Mouse (Mus musculus) lung, adult 2 months (tissue): ENCODE results near the gene Nrxn3. TPM values are rescaled to one million over a fixed set of nuclear protein-coding genes. Genes with fewer than 3 reads are reported as not detected.

Experiments used
- DNase-seq: peaks from one replicate; pipeline ENCODE4 v3.0.0; 2022
- H3K4me1 ChIP-seq: fragments of 200-500 bp; 2 replicates; pipeline ENCODE4 v1.6.1; 2011; ENCODE audit warnings: low read length; ENCODE audit not compliant: control insufficient read depth, insufficient read depth
- H3K4me3 ChIP-seq: fragments of 200-500 bp; replicated peaks from 2 replicates; pipeline ENCODE3; 2011; ENCODE audit warnings: low read depth, mild to moderate bottlenecking, control low read depth, low read length; ENCODE audit errors: extremely low read depth
- CTCF ChIP-seq: fragments of 200-500 bp; IDR thresholded peaks from 2 replicates; pipeline ENCODE4 v1.5.1; 2011; ENCODE audit warnings: mild to moderate bottlenecking, low read length, control low read depth; ENCODE audit not compliant: insufficient read depth
- POLR2A ChIP-seq: fragments of 200-500 bp; IDR thresholded peaks from 2 replicates; pipeline ENCODE4 v1.6.1; 2011; ENCODE audit warnings: low read depth, mild to moderate bottlenecking, control low read depth, low read length, borderline replicate concordance; ENCODE audit errors: extremely low read depth
- WGBS: fragments of 180-500 bp; shearing (Covaris S2); methylation state at CpG from one replicate; pipeline ENCODE4 v1.1.7; 2018; 5-methylcytosine and 5-hydroxymethylcytosine counted together
- polyA plus RNA-seq: library from polyadenylated mRNA; depleted of rRNA; stranded (reverse); fragments of >200 nt; gene quantifications from 2 replicates; pipeline ENCODE4 v1.2.3, GENCODE M21; 2012

The Nrxn3 gene
- polyA plus RNA-seq, 1 experiment, result 0.30 TPM

DNA sequence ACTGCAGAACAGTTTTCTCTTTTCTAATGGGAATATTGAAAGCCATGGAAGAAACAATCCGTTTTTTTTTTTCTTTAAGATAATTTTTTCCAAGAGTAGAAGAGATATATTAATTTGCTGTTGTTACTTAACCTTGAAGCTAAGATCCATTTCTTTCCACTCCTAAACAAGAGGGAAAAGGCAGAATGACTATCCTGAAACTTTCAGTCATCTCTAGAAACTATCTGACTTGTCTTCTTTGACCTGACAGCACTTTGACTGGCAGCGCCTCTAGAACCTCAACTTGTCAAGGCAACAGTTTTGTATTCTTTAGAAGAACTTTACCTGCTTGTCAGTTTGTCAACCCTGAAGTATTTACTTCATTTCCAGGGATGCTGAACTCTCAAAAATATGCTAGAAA, 227.2 kb downstream of the Nrxn3 start:
- WGBS, result 81% methylated on average over 2 of the region's 2 CpGs
- no peak for TF ChIP-seq CTCF
- no peak for TF ChIP-seq POLR2A
- DNase-seq, result no peak
- Histone ChIP-seq H3K4me3 (no peak overlapping the region), H3K4me1 (no peaks in the 10 kb centered on the region)

DNA sequence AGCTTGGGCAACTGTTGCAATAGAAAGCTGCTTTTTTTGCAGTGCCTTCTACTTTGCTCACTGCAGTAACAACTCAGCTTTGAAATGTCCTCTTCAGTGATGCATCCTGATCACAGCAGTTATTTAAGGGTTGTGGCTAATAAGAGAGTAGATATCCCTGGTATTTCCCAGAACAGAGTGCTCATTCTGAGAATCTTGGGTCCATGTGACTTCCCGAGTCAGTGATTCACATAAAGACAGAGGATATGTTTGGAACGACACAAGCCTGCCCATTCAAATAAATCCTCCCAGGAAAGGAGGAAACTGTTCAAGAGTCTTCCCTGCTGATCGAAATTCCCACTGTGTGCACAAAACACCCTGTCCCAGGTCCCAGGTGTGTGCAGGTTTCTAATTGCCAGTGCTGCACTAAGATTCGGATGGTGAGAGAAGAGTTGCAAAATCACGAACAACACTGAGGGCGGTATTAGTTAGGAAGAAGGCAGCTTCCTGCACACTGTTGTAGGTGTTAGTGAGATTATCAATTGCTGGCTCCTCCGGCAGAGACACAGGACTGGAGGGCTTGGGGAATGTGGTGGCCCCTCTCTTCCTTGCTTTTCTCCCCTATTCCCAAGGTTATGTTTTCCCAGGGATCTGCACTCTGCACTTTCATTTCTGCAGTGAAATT, 230.4 kb downstream of the Nrxn3 start:
- no peak for TF ChIP-seq POLR2A
- DNase-seq, result no peak
- H3K4me3 ChIP-seq, result no peak overlapping the region
- H3K4me1 ChIP-seq, result no peaks in the 10 kb centered on the region
- WGBS, result 45% methylated on average over 7 of the region's 7 CpGs

DNA sequence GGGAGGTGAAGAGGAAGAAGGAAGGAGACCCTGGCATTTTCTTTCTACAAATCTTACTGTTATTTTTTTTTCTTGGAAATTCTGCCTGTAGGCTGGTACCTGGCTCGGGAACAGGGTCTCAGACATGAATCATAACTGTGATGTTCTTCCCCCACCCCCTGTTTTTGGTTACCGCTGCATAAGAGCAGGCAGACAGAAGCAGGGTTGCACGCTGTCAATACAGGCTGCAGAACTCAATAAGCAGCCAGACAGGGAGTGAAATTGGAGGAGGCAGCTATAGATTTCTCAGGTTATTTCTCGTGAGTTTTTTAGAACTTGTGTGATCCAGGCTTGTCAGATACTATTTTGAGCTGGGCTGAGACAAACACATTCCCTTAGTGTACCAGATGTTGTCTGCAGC, 231.1 kb downstream of the Nrxn3 start:
- Histone ChIP-seq H3K4me1 (no peaks in the 10 kb centered on the region), H3K4me3 (no peak overlapping the region)
- TF ChIP-seq POLR2A (no peak), CTCF (no peak)
- no peak for DNase-seq
- 60% methylated on average over 4 of the region's 4 CpGs for WGBS

DNA sequence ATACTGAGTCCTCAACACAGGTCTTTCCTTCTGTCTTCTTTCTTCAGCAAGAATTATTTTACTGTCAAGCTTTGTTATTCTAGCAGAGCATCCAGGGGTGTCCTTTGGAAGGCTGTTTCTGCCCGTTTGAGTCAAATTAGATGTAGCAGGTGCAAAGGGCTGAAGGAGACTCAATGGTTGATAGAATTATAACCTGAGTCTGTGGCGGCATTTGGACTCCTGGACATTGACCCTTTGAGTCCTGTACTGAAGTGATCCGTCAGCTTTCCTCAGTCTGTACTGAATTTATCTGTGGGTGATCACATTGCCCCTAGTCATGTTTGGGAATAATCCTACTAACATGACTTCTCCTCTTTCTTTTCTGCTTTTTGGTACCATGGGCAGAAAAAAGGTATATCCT, 234.8 kb downstream of the Nrxn3 start:
- TF ChIP-seq POLR2A (no peak), CTCF (no peak)
- Histone ChIP-seq H3K4me3 (no peak overlapping the region), H3K4me1 (no peaks in the 10 kb centered on the region)
- DNase-seq, result no peak
- 71% methylated on average over 3 of the region's 3 CpGs for WGBS

DNA sequence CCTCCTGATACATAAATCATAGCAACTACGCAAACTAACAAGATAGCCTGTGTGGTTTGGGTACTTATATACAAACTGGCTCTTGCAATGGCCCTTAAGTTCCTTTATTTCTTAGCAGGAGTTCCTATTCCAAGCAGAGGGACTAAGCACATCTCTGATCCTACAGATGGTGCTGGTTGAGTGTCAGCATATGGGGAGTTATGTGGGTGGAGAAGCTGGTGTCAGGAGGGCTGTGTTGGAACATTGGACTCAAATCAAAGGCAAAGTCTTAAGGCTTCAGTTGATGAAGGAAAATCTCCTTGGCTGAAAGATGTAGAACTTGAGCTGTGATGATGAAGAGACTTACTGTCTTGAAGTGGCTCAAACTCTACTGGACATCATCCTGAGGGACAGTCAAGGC, 238.1 kb downstream of the Nrxn3 start:
- Histone ChIP-seq H3K4me3 (no peak overlapping the region), H3K4me1 (no peaks in the 10 kb centered on the region)
- TF ChIP-seq CTCF (no peak), POLR2A (no peak)
- no peak for DNase-seq
- 98% methylated on average over 1 of the region's 1 CpGs for WGBS

DNA sequence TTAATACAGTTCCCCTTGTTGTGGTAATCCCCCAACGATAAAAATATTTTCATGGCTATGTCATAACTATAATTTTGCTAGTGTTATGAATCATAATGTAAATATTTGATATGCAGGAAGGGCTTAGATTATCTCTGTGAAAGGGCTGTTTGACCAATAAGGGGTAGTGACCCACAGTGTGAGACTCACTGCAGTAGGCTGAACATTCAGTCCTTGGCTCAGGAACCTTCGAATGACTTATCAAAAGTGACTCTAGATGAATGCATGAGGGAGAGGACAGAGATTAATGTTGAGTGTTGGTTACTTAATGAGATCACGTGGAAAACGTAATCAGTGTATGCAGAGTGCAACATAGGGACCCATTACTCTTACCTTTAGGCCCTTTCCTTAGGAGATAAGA, 243.7 kb downstream of the Nrxn3 start:
- no peak for TF ChIP-seq POLR2A
- TF ChIP-seq CTCF, result no peak
- H3K4me1 ChIP-seq, result no peaks in the 10 kb centered on the region
- WGBS, result 37% methylated on average over 4 of the region's 4 CpGs
- no peak overlapping the region for H3K4me3 ChIP-seq
- no peak for DNase-seq

DNA sequence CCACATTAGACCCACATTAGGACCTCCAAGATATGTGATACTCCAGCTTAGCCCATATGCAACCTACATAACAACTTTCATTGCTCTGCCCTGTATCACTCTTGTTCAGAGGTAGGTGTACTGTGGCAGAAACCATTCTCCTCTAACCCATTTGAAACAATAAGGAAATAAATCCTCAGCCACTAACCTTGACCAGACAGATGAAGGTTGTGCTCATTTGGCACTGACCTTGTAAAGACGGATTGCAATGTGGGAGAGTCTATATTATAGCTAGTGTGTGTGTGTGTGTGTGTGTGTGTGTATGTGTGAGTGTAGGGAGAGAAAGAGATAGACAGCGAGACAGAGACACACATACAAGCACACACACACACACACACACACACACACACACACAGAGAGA, 253.9 kb downstream of the Nrxn3 start:
- 65% methylated on average over 2 of the region's 2 CpGs for WGBS
- H3K4me1 ChIP-seq, result no peaks in the 10 kb centered on the region
- no peak for TF ChIP-seq POLR2A
- TF ChIP-seq CTCF, result no peak
- no peak for DNase-seq
- H3K4me3 ChIP-seq, result no peak overlapping the region

DNA sequence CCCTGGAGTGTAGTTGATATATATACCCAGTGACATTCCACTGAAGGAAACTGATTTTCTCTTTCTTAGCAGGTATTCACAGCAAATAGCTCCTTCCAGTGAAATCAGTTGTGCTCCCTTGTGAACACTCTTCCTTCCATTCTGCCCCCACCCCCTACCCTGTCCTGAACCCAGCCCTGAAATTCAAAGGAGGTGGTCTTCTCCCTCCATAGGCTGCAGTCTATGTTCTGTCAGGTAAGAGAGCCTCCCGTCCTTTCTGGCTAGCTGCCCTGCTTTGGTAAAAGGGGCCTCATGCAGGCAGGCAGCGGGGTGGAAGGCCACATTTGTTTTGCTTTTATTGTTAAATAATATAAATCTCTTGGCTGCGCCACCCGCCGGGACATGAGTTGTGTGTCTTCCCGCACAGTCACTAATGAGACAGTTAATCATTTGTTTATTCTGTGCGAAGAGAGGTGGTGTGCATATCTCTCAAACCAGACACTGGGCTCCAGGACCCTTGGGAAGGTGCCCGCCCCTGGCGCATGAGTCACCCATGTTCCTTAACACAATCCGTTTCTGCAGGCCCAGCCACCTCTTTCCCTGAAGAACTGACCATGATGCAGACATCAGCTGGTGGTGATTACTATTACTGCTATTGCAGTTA, 261.1 kb downstream of the Nrxn3 start:
- TF ChIP-seq CTCF (no peak), POLR2A (no peak)
- no peak for DNase-seq
- WGBS, result 25% methylated on average over 10 of the region's 10 CpGs
- Histone ChIP-seq H3K4me1 (no peaks in the 10 kb centered on the region), H3K4me3 (no peak overlapping the region)

DNA sequence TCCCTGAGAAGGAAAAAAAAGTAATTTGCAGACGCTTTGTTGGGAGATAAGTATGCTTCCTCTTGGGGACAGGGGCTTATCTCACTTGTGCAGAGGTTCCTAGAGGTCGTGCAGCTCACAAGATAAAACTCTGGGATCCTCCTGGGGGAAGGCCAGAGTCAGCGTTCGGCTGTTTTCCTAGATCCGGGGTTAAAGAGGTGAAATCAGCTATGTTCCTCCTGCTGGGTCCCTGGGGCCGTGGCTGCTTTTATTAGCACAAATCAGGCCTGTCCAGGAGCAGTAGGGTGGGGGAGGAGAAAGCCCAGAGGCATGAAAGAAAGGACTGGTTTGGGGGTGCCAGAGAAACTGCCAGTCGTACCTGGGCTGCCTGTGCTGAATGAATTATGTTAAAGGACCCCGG, 261.7 kb downstream of the Nrxn3 start:
- DNase-seq, result no peak
- WGBS, result 12% methylated on average over 8 of the region's 8 CpGs
- Histone ChIP-seq H3K4me3 (no peak overlapping the region), H3K4me1 (no peaks in the 10 kb centered on the region)
- TF ChIP-seq POLR2A (no peak), CTCF (no peak)

DNA sequence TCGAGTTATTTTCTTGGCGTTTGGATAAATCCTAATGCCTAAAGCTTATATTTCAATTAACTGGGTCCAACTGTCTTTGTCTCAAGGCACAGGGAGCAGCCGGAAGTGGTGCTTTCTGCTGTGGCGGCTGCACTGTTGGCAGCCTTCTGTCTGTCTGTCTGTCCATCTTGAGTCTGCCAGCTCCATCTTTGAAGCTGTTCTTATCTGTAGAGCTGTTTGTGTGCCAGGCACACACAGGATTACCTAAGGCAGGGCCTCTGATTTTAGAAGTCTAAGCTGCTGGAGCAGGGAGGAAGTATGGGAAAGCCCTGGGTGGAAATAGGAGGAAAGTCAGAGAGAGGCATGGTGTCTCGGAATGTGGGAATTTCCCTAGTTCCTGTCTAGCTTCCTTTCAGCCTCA, 262.1 kb downstream of the Nrxn3 start:
- Histone ChIP-seq H3K4me3 (no peak overlapping the region), H3K4me1 (no peaks in the 10 kb centered on the region)
- 17% methylated on average over 5 of the region's 5 CpGs for WGBS
- DNase-seq, result no peak
- no peak for TF ChIP-seq CTCF
- no peak for TF ChIP-seq POLR2A

DNA sequence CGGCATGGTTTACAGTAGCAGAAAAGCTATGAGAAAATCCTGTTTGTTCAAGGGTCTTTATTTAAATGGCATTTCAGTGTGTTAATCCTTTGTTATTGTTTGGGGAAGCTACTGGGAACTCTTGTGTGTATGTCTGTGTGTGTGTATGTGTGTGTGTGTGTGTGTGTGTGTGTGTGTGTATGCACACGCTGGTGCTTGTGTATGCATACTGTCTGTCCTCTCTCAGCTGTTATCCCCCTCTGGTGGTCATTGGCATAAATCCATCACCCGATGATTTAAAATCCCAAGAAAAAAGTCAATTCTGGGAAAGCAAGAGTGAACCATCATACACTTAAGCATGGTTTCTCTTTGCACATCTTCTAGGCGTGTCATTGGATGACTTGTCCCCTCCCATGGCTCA, 264.4 kb downstream of the Nrxn3 start:
- H3K4me3 ChIP-seq, result no peak overlapping the region
- 47% methylated on average over 4 of the region's 4 CpGs for WGBS
- DNase-seq, result no peak
- TF ChIP-seq CTCF, result no peak
- no peak for TF ChIP-seq POLR2A
- no peaks in the 10 kb centered on the region for H3K4me1 ChIP-seq
